Mouse (Mus musculus) stomach, embryonic 15.5 days (tissue): ENCODE results near the gene Ccdc117. TPM values are rescaled to one million over a fixed set of nuclear protein-coding genes. Genes with fewer than 3 reads are reported as not detected.
"Not testable (repeated sequence)": the region's sequence is repeated elsewhere in the genome, so short reads cannot be mapped to it uniquely, and the experiment has no call there.

ENCODE experiments used
- ATAC-seq: fragments of 200-750 bp; cut with Nextera tagmentation; 2 replicates; pipeline ENCODE4 v1.8.0; 2017; ENCODE audit warnings: low read depth, moderate number of reproducible peaks, moderate TSS enrichment; ENCODE audit not compliant: insufficient read depth, low FRiP score
- H3K27ac ChIP-seq: fragments of 300-500 bp; sonication (generic); 2 replicates; pipeline ENCODE4 v1.5.1; 2015; ENCODE audit warnings: mild to moderate bottlenecking, inconsistent platforms
- H3K27me3 ChIP-seq: fragments of 300-500 bp; sonication (generic); replicated peaks from 2 replicates; pipeline ENCODE4 v1.6.1; 2015; ENCODE audit warnings: inconsistent platforms
- H3K36me3 ChIP-seq: fragments of 300-500 bp; sonication (generic); 2 replicates; pipeline ENCODE4 v1.6.1; 2015; ENCODE audit warnings: inconsistent platforms
- H3K4me1 ChIP-seq: fragments of 300-500 bp; sonication (generic); 2 replicates; pipeline ENCODE4 v1.6.1; 2015; ENCODE audit warnings: inconsistent platforms
- H3K4me2 ChIP-seq: fragments of 300-500 bp; sonication (generic); 2 replicates; pipeline ENCODE4 v1.6.1; 2015; ENCODE audit warnings: mild to moderate bottlenecking, inconsistent platforms
- H3K4me3 ChIP-seq: fragments of 300-500 bp; sonication (generic); replicated peaks from 2 replicates; pipeline ENCODE4 v1.5.1; 2015; ENCODE audit warnings: inconsistent platforms
- H3K9ac ChIP-seq: fragments of 300-500 bp; sonication (generic); 2 replicates; pipeline ENCODE4 v1.6.1; 2015; ENCODE audit warnings: inconsistent platforms
- H3K9me3 ChIP-seq: fragments of 300-500 bp; sonication (generic); 2 replicates; pipeline ENCODE4 v1.6.1; 2016; ENCODE audit warnings: inconsistent platforms
- WGBS: fragments of 180-500 bp; shearing (Covaris S2); methylation state at CpG from one replicate; pipeline ENCODE4 v1.1.7; 2015; 5-methylcytosine and 5-hydroxymethylcytosine counted together
- polyA plus RNA-seq: library from polyadenylated mRNA; unstranded; fragments of >200 nt; fragmentation: Nextera tagmentation; extraction: Ambion mirVana; gene quantifications from 2 replicates; pipeline ENCODE4 v1.2.1, GENCODE M21; 2015

The Ccdc117 gene
- polyA plus RNA-seq, 1 experiment from 2014 or later: 17.1 TPM

DNA sequence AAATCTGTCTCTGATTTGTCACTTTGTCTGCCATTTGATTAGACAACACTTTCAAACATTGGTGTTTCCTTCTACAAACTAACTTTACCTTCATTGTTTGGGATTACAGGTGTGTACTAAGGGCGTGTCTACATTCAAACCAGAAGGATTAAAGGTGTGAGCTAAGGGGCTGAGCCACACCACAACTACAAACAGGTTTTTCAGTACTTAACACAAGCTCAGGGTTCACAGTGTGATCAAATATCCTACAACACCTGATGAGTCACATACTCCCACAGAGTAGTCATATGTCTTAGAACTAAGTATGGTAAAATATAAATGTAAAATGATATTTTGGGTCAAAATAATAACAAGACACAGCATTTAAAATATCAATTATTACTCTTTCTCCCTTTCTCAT is 9.9 kb upstream of the Ccdc117 start:
- Histone ChIP-seq H3K27me3 (no peaks in the 10 kb centered on the region), H3K4me1 (no peaks in the 10 kb centered on the region), H3K9me3 (no peaks in the 10 kb centered on the region), H3K4me3 (no peak overlapping the region), H3K27ac (no peak overlapping the region), H3K9ac (no peak overlapping the region), H3K4me2 (no peak overlapping the region), H3K36me3 (no peaks in the 10 kb centered on the region)
- WGBS: 55% methylated on average over 1 of the region's 1 CpGs
- no peak for ATAC-seq

- H3K4me3 ChIP-seq: no peak overlapping the region
- WGBS: 83% methylated on average over 5 of the region's 5 CpGs
- no peaks in the 10 kb centered on the region for H3K4me1 ChIP-seq
- H3K27me3 ChIP-seq: no peaks in the 10 kb centered on the region
- no peaks in the 10 kb centered on the region for H3K9me3 ChIP-seq
- no peak for ATAC-seq
- H3K4me2 ChIP-seq: no peak overlapping the region
- no peak overlapping the region for H3K27ac ChIP-seq
- H3K36me3 ChIP-seq: no peaks in the 10 kb centered on the region
- no peak overlapping the region for H3K9ac ChIP-seq
These were observed 9.4 kb upstream of the Ccdc117 start for GRCm38 (mm10) chr11:5551430-5551829.

DNA sequence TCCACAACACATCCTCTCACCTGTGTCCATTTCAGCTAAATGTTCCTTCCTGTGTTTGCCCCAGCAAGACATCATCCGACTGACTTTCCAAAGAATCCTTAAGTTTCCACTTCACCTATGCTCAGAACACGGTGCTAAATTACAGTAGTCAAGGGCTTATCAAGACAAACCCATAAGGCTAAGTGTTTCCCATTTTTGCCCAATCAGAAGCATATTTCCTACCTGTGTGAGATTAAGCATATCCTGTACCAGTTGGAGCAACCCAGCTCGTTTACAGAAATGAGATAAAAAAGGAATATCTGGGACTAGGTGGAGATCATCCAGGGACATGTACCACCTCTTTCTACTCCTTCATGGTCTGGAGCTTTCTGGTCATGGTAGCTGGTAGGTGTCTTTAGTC is 4.7 kb upstream of the Ccdc117 start:
- Histone ChIP-seq H3K27me3 (no peaks in the 10 kb centered on the region), H3K9me3 (no peaks in the 10 kb centered on the region), H3K27ac (no peak overlapping the region), H3K4me3 (no peak overlapping the region), H3K36me3 (no peaks in the 10 kb centered on the region), H3K4me1 (no peaks in the 10 kb centered on the region), H3K9ac (no peak overlapping the region), H3K4me2 (no peak overlapping the region)
- WGBS: 80% methylated on average over 3 of the region's 3 CpGs
- ATAC-seq: no peak

- no peaks in the 10 kb centered on the region for H3K36me3 ChIP-seq
- WGBS: 65% methylated on average over 4 of the region's 4 CpGs
- no peaks in the 10 kb centered on the region for H3K9me3 ChIP-seq
- H3K4me3 ChIP-seq: no peak overlapping the region
- H3K9ac ChIP-seq: no peak overlapping the region
- H3K4me1 ChIP-seq: peaks cover 3% of the 10 kb centered on the region
- no peak overlapping the region for H3K27ac ChIP-seq
- H3K27me3 ChIP-seq: no peaks in the 10 kb centered on the region
- no peak for ATAC-seq
- no peak overlapping the region for H3K4me2 ChIP-seq
These were observed 3.5 kb upstream of the Ccdc117 start for GRCm38 (mm10) chr11:5545457-5545856.

DNA sequence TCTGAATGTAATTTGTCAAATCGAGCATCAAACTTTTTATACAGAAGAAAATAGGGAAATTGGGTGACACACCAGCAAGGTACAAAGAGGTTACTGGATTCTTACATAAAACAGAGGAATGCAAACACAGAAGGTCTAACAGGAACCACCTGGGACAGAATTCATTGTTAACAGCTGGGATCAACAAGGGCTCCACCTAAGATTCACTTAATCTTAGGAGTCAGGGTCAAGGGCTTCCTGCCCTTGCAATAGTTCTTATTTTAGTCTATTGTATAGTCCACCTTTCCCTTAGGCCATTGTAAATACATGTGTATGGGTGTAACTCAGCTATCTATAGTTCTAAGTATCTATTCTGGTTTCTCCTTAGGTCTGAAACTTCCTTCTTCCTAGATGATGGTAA is 2.7 kb upstream of the Ccdc117 start:
- WGBS: 87% methylated on average over 1 of the region's 1 CpGs
- not testable (repeated sequence) for H3K4me3 ChIP-seq, H3K9me3 ChIP-seq, H3K36me3 ChIP-seq, H3K4me2 ChIP-seq, ATAC-seq, H3K4me1 ChIP-seq, H3K27ac ChIP-seq, H3K9ac ChIP-seq, H3K27me3 ChIP-seq

GRCm38 (mm10) chr11:5543281-5543680 is 1.3 kb upstream of the Ccdc117 start:
- Histone ChIP-seq H3K27me3 (no peaks in the 10 kb centered on the region), H3K36me3 (no peaks in the 10 kb centered on the region), H3K9ac (no peak overlapping the region), H3K4me3 (no peak overlapping the region), H3K9me3 (no peaks in the 10 kb centered on the region), H3K4me1 (peaks cover 9% of the 10 kb centered on the region), H3K4me2 (no peak overlapping the region), H3K27ac (no peak overlapping the region)
- no peak for ATAC-seq
- 77% methylated on average over 1 of the region's 1 CpGs for WGBS

DNA sequence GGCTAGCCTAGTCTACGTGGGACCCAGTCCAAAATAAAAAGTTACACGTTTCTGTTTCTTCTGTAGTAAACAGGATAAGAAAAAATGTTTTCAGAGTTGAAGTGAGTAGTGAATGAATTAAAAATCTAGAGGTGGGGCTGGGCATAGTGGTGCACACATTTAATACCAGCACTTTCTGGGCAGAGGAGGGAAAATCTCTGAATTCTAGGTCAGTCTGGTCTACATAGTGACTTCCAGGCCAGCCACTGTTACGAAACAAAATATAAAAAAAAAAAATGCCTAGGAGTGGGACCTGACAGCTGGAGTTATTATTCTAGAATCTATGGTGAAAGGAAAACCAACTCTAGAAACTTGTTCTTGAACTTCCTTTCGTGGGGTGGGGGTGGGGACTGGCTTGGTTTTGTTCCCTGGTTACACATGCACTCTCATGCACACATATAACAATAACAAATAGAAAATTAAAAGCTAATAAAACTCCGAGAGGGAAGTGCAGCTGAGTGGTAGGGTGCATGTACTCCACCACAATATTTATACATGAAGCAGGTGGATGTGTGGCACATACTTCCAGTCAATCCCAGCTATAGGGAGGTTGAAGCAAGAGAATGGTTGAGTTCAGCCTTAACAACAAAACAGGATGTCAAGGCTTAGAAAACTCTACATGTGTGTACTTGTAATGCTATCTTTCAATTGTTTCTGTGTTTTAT is 647 bp upstream of the Ccdc117 start:
- Histone ChIP-seq H3K4me2 (peak overlapping the region; percentile 69), H3K9me3 (no peaks in the 10 kb centered on the region), H3K27ac (no peak overlapping the region), H3K4me3 (peak overlapping the region; percentile 84), H3K4me1 (peaks cover 9% of the 10 kb centered on the region), H3K27me3 (no peaks in the 10 kb centered on the region), H3K36me3 (no peaks in the 10 kb centered on the region), H3K9ac (no peak overlapping the region)
- 44% methylated on average over 5 of the region's 5 CpGs for WGBS
- no peak for ATAC-seq

DNA sequence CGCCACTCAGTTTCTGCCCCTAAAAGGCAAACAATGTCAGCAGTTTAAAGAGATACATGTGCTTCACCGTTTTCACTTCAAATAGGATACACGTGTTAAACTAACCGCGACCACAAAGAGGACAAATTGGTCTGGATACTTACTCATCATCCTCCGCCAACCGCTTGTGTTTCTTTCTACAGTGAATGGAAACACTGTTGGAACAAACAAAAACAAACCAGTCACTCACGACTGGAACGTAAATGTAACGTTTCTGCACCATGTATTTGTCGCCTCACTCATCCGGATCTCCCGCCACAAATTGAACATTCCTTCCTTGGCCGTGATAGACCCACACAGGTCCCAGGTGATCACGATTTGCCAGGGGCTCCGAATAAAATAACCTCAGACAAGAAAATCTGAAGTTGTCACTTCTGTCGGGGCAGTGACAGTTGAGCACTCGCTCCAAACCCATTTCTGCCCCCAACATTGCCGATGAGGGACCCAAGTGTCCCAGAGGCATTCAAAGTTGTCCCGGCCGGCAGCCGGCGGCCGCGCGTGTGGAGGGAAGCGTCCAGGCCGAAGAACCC is 673 bp downstream of the Ccdc117 start:
- peak overlapping the region; percentile 69 for H3K4me2 ChIP-seq
- H3K27ac ChIP-seq: peak overlapping the region; percentile 89
- H3K36me3 ChIP-seq: no peaks in the 10 kb centered on the region
- ATAC-seq: no peak
- WGBS: under 1% methylated on average over 28 of the region's 28 CpGs
- H3K4me3 ChIP-seq: peak overlapping the region; percentile 84
- H3K9ac ChIP-seq: peak overlapping the region; percentile 90
- no peaks in the 10 kb centered on the region for H3K27me3 ChIP-seq
- peaks cover 9% of the 10 kb centered on the region for H3K4me1 ChIP-seq
- no peaks in the 10 kb centered on the region for H3K9me3 ChIP-seq

DNA sequence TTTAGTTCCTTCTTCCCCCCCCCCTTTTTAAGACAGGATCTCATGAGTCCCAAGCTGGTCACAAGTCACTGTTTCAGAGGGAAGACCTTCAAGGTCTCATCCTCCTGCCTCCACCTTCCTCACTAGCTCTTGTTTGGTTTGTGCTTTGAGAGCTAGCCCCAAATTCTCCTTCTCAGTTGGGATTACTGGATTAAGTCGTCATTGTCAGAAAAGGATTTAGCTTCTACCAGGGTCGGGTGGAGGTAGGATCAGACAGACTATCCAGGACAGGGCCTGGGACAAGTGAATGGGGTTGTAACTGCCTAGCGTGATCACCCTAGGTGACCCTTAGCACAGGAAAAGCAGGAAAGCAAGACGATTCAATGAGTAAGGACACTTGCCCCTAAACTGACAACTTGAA is 1.7 kb downstream of the Ccdc117 start:
- Histone ChIP-seq H3K4me1 (peaks cover 9% of the 10 kb centered on the region), H3K9ac (no peak overlapping the region), H3K4me2 (peak overlapping the region; percentile 69), H3K4me3 (peak overlapping the region; percentile 84; the same call in 1 of the 2 replicates), H3K9me3 (no peaks in the 10 kb centered on the region), H3K36me3 (no peaks in the 10 kb centered on the region), H3K27ac (no peak overlapping the region), H3K27me3 (no peaks in the 10 kb centered on the region)
- ATAC-seq: no peak
- 52% methylated on average over 4 of the region's 4 CpGs for WGBS

DNA sequence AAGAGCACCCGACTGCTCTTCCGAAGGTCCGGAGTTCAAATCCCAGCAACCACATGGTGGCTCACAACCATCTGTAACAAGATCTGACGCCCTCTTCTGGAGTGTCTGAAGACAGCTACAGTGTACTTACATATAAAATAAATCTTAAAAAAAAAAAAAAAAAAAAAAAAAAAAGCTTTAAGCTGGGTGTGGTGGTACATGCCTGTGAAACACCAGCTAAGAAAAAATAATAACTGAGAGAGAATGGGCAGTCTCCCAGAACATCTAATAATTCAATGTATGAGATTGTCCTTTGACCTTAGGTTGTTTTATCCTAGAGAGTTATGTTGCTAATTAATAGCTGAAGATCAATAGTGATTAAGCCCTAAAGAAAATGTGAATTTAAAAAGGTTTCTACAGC is 4.5 kb downstream of the Ccdc117 start:
- H3K9me3 ChIP-seq, H3K4me2 ChIP-seq, ATAC-seq, H3K27ac ChIP-seq, H3K4me1 ChIP-seq, H3K4me3 ChIP-seq, H3K27me3 ChIP-seq, H3K9ac ChIP-seq: not testable (repeated sequence)
- peaks cover 22% of the 10 kb centered on the region for H3K36me3 ChIP-seq
- 85% methylated on average over 4 of the region's 4 CpGs for WGBS

DNA sequence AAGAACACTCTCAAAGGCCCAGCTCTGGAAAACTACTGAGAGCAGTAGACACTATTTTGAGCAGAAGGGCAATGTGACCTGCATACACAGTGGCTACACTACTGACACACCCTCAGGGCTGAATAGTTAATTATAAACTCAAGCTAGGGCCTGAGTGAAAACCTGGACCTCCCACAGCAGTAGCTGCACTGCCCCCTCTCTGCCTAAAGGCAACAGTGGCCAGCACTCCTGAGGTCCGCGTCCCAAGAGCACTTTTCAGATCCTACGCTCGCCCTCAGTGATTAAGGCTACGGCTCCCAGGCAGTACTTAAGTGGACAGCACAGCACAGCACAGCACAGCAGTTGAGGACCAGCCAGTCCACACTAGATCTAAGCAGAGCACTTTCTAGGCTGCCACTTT is 8.9 kb downstream of the Ccdc117 start:
- Histone ChIP-seq H3K36me3 (peaks cover 38% of the 10 kb centered on the region), H3K9ac (no peak overlapping the region), H3K9me3 (no peaks in the 10 kb centered on the region), H3K4me3 (no peak overlapping the region), H3K4me1 (no peaks in the 10 kb centered on the region), H3K4me2 (no peak overlapping the region), H3K27ac (no peak overlapping the region), H3K27me3 (no peaks in the 10 kb centered on the region)
- ATAC-seq: no peak
- WGBS: 84% methylated on average over 5 of the region's 5 CpGs

DNA sequence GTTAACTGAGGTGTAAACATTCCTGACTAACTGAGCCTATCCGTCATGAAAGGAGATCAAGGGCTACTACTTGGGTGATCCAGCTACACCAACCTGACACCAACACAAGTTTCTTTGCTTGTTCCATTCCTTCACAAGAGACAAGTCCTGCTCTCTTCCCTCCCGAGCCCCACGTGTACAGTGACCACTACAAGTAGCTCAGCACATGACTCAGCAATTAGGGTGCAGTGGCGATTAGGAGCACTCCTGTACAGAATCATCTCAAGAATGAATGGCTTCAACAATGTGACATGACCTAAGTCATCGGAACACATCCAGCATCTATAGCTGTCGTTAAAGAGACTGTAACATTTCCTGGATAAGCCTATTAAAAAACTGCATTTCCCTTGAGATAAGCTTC is 11.3 kb downstream of the Ccdc117 start:
- no peak overlapping the region for H3K9ac ChIP-seq
- peaks cover 38% of the 10 kb centered on the region for H3K36me3 ChIP-seq
- no peaks in the 10 kb centered on the region for H3K9me3 ChIP-seq
- no peak for ATAC-seq
- no peak overlapping the region for H3K4me3 ChIP-seq
- WGBS: 68% methylated on average over 6 of the region's 6 CpGs
- H3K27ac ChIP-seq: no peak overlapping the region
- no peak overlapping the region for H3K4me2 ChIP-seq
- H3K4me1 ChIP-seq: no peaks in the 10 kb centered on the region
- no peaks in the 10 kb centered on the region for H3K27me3 ChIP-seq

DNA sequence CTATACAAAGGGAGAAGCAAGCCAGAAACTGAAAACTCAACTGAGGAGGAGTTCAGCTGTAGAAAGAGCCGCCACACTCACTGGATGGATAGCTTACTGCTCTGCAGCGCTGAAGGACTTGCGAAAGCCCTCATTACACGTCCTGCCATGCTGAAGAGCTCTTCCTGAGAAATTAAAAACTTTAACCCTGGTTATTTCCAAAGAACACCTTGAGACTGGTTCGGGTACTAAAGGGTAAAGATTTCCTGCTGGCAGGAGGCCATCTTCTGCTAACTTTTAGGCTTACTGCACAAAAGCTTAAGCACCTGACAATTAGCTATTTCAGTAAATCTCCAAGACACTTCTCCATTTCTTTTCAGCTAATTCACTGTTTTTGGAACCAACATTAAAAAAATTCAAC is 11.8 kb downstream of the Ccdc117 start:
- no peak overlapping the region for H3K4me3 ChIP-seq
- ATAC-seq: no peak
- H3K27ac ChIP-seq: no peak overlapping the region
- peaks cover 42% of the 10 kb centered on the region for H3K36me3 ChIP-seq
- H3K4me2 ChIP-seq: no peak overlapping the region
- no peak overlapping the region for H3K9ac ChIP-seq
- 72% methylated on average over 5 of the region's 5 CpGs for WGBS
- no peaks in the 10 kb centered on the region for H3K4me1 ChIP-seq
- no peaks in the 10 kb centered on the region for H3K27me3 ChIP-seq
- H3K9me3 ChIP-seq: no peaks in the 10 kb centered on the region
